Mouse (Mus musculus) liver, embryonic 14.5 days (tissue): Measurements from ENCODE around the gene Pcdh19. TPM values are rescaled to one million over a fixed set of nuclear protein-coding genes. Genes with fewer than 3 reads are reported as not detected.

Experiments used
- ATAC-seq: fragments of 200-750 bp; cut with Nextera tagmentation; 2 replicates; pipeline ENCODE4 v1.8.0; 2017; ENCODE audit warnings: moderate number of reproducible peaks, mild to moderate bottlenecking, moderate library complexity; ENCODE audit not compliant: insufficient read depth
- DNase-seq, 3 experiments: peaks; one replicate each; pipeline ENCODE4 v3.0.0-alpha.2; 2012 to 2013; ENCODE audit warnings: low read depth in 3 of 3, low spot score in 3 of 3
- H3K27ac ChIP-seq: fragments of 300-500 bp; sonication (generic); 2 replicates; pipeline ENCODE4 v1.5.1; 2014; ENCODE audit warnings: moderate library complexity, mild to moderate bottlenecking, control low read depth, inconsistent platforms
- H3K27me3 ChIP-seq: fragments of 300-500 bp; sonication (generic); 2 replicates; pipeline ENCODE4 v1.6.1; 2014; ENCODE audit warnings: mild to moderate bottlenecking, low read length, moderate library complexity; ENCODE audit not compliant: control insufficient read depth, insufficient read depth
- H3K36me3 ChIP-seq: fragments of 300-500 bp; sonication (generic); replicated peaks from 2 replicates; pipeline ENCODE4 v1.6.1; 2014; ENCODE audit warnings: low read depth; ENCODE audit not compliant: control insufficient read depth, insufficient read depth
- H3K4me1 ChIP-seq, 2 experiments: fragments of 200-500 bp in 1 of 2; fragments of 300-500 bp in 1 of 2; sonication (generic) in 1 of 2; replicated peaks; 2 replicates each; pipeline ENCODE4 v1.6.1; 2012 to 2014; ENCODE audit warnings: antibody characterized with exemption in 1 of 2, inconsistent platforms in 1 of 2, low read length in 1 of 2; ENCODE audit not compliant: control insufficient read depth in 2 of 2, insufficient read depth in 2 of 2
- H3K4me2 ChIP-seq: fragments of 300-500 bp; sonication (generic); 2 replicates; pipeline ENCODE4 v1.6.1; 2014; ENCODE audit warnings: low read depth, mild to moderate bottlenecking, control low read depth, moderate library complexity
- H3K4me3 ChIP-seq, 2 experiments: fragments of 200-500 bp in 1 of 2; fragments of 300-500 bp in 1 of 2; sonication (generic) in 1 of 2; 2 replicates each; pipeline ENCODE4 v1.5.1; 2012 to 2014; ENCODE audit warnings: low read depth in 2 of 2, low read length in 2 of 2, mild to moderate bottlenecking in 2 of 2, control low read depth in 1 of 2, inconsistent platforms in 1 of 2, moderate library complexity in 1 of 2; ENCODE audit not compliant: insufficient read depth in 1 of 2
- H3K9ac ChIP-seq: fragments of 300-500 bp; sonication (generic); replicated peaks from 2 replicates; pipeline ENCODE4 v1.6.1; 2014; ENCODE audit warnings: mild to moderate bottlenecking, control low read depth, moderate library complexity
- H3K9me3 ChIP-seq: fragments of 300-500 bp; sonication (generic); 2 replicates; pipeline ENCODE4 v1.6.1; 2016; ENCODE audit warnings: low read length, mixed read lengths; ENCODE audit not compliant: control insufficient read depth
- CTCF ChIP-seq: IDR thresholded peaks from 2 replicates; pipeline ENCODE4 v1.5.1; 2016; ENCODE audit warnings: antibody characterized with exemption, low read depth, control low read depth
- EP300 ChIP-seq: IDR thresholded peaks from 2 replicates; pipeline ENCODE4 v1.6.1; 2016; ENCODE audit warnings: antibody characterized with exemption, low read depth
- WGBS: fragments of 180-500 bp; shearing (Covaris S2); extraction: QIAGEN DNeasy Blood & Tissue Kit; methylation state at CpG from one replicate; pipeline ENCODE4 v1.1.7; 2014; ENCODE audit not compliant: insufficient replicate concordance; 5-methylcytosine and 5-hydroxymethylcytosine counted together
- polyA plus RNA-seq, 2 experiments: library from polyadenylated mRNA; depleted of rRNA in 1 of 2; stranded (reverse) in 1 of 2; unstranded in 1 of 2; fragments of >200 nt; fragmentation: Nextera tagmentation in 1 of 2; extraction: Ambion mirVana in 1 of 2; gene quantifications; 2 replicates each; pipeline versions ENCODE4 v1.2.1 to v1.2.3; 2012 to 2014

The Pcdh19 gene
- polyA plus RNA-seq, 2 experiments: 0.05 to 0.06 TPM

- no peak for DNase-seq
- 43% methylated on average over 3 of the region's 3 CpGs for WGBS
- TF ChIP-seq EP300: no peak
- no peak for TF ChIP-seq CTCF
Measured at GRCm38 (mm10) chrX:133650379-133650778, 38.4 kb downstream of the Pcdh19 start.

DNA sequence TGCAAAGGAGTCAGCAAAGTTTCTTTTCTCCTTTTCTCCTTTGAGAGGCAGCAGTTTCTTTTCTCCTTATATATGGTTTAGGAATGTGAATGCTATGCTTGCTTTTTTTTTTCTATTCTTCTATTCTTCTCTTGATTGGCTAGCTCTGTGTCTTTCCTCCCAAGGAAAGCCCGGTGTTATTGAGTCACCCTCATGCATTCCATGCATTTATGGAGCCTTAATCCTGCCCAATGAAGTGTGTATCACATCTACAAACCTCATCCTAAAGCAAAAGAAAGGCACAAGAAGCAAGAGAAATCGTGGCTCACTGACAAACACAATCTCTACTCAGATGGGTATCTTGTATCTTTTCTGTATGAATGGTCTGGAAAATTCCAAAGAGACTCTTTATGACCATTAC is 41.0 kb downstream of the Pcdh19 start:
- H3K9me3 ChIP-seq: no peaks in the 10 kb centered on the region
- no peak overlapping the region for H3K9ac ChIP-seq
- no peak overlapping the region for H3K27ac ChIP-seq
- H3K27me3 ChIP-seq: no peaks in the 10 kb centered on the region
- 40% methylated on average over 2 of the region's 2 CpGs for WGBS
- no peak for TF ChIP-seq EP300
- no peak for TF ChIP-seq CTCF
- no peaks in the 10 kb centered on the region for H3K36me3 ChIP-seq
- H3K4me2 ChIP-seq: no peak overlapping the region
- no peak for DNase-seq
- H3K4me3 ChIP-seq: no peak overlapping the region
- no peaks in the 10 kb centered on the region for H3K4me1 ChIP-seq
- no peak for ATAC-seq

More at GRCm38 (mm10) chrX:133650379-133650778, 38.4 kb downstream of the Pcdh19 start:
- no peak; the same call in 1 of the 2 replicates for ATAC-seq
- no peaks in the 10 kb centered on the region for H3K27me3 ChIP-seq
- no peaks in the 10 kb centered on the region for H3K36me3 ChIP-seq
- no peak overlapping the region for H3K27ac ChIP-seq
- no peaks in the 10 kb centered on the region for H3K4me1 ChIP-seq
- no peaks in the 10 kb centered on the region for H3K9me3 ChIP-seq
- H3K4me2 ChIP-seq: no peak overlapping the region
- H3K4me3 ChIP-seq: no peak overlapping the region
- no peak overlapping the region for H3K9ac ChIP-seq

DNA sequence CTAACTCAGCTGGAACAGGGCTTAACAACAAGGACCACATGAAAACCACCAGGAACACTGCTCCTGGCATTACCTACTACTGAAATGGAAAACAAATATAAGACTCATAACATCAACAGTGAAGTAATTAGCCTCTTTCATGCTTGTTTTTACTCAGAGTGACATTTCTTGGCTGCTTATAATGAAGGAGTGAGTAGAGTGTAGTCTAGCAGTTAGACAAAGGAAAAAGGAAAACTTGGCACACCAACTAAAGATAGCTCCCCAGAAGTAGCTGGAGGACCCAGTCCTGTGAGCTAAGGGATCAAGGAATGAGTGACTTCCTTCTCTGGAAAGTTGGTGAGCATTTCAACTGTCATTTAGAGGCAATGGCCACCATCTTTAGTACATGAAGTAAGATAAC is 49.3 kb downstream of the Pcdh19 start:
- Histone ChIP-seq H3K36me3 (no peaks in the 10 kb centered on the region), H3K4me2 (no peak overlapping the region), H3K4me3 (no peak overlapping the region), H3K27me3 (no peaks in the 10 kb centered on the region), H3K9me3 (no peaks in the 10 kb centered on the region), H3K9ac (no peak overlapping the region), H3K4me1 (no peaks in the 10 kb centered on the region), H3K27ac (no peak overlapping the region)
- TF ChIP-seq CTCF (no peak), EP300 (no peak)
- DNase-seq (no peak), ATAC-seq (no peak)

GRCm38 (mm10) chrX:133629538-133629937 is 59.2 kb downstream of the Pcdh19 start:
- H3K4me2 ChIP-seq: no peak overlapping the region
- H3K27ac ChIP-seq: no peak overlapping the region
- WGBS: 66% methylated on average over 8 of the region's 8 CpGs
- no peak for ATAC-seq
- H3K36me3 ChIP-seq: no peaks in the 10 kb centered on the region
- no peak for DNase-seq
- H3K4me1 ChIP-seq: no peaks in the 10 kb centered on the region
- TF ChIP-seq CTCF (no peak), EP300 (no peak)
- no peaks in the 10 kb centered on the region for H3K9me3 ChIP-seq
- no peak overlapping the region for H3K9ac ChIP-seq
- H3K27me3 ChIP-seq: no peaks in the 10 kb centered on the region
- H3K4me3 ChIP-seq: no peak overlapping the region

DNA sequence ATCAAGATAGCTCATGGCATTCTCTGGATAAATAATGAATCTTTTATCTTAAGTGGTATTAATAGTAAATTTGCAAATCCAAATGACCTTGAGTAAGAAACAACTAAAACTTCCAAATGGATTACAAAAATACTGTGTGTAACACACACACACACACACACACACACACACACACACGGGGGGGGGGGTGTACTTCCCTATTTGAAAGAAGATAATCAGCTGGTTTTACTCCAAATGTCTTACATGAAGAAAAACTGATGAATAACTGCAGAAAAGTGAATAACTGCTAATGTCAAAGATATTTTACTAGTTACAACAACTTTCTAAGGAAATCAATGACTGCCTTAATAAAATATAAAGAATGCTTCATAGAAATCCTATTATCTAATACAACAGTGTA is 70.6 kb downstream of the Pcdh19 start:
- H3K4me3 ChIP-seq: no peak overlapping the region
- H3K4me2 ChIP-seq: no peak overlapping the region
- H3K27ac ChIP-seq: no peak overlapping the region
- 44% methylated on average over 1 of the region's 1 CpGs for WGBS
- H3K4me1 ChIP-seq: no peaks in the 10 kb centered on the region
- no peaks in the 10 kb centered on the region for H3K9me3 ChIP-seq
- TF ChIP-seq EP300 (no peak), CTCF (no peak)
- DNase-seq: no peak
- H3K27me3 ChIP-seq: no peaks in the 10 kb centered on the region
- H3K36me3 ChIP-seq: no peaks in the 10 kb centered on the region
- no peak overlapping the region for H3K9ac ChIP-seq
- no peak for ATAC-seq

DNA sequence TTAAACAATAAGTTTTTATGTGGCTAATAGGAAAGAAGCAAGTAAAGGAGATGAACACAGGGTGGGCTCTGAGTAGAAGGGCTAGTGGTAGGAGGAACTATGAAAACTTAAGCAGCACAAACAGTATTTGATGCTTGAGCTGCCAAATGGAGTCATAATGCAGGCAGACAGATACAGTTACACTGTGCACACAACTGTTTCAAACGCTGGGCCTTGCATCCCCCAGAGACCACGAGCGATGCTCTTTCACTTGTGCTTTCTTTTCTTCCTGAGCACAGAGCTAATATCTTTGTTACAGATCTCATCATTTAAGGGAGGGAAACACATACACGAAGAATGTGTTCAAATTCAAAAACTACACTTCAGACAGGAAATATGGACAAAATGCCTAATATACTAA is 83.0 kb downstream of the Pcdh19 start:
- no peaks in the 10 kb centered on the region for H3K27me3 ChIP-seq
- no peaks in the 10 kb centered on the region for H3K9me3 ChIP-seq
- H3K4me2 ChIP-seq: no peak overlapping the region
- no peaks in the 10 kb centered on the region for H3K4me1 ChIP-seq
- no peak overlapping the region for H3K4me3 ChIP-seq
- ATAC-seq: no peak
- no peak overlapping the region for H3K27ac ChIP-seq
- no peak overlapping the region for H3K9ac ChIP-seq
- no peak for TF ChIP-seq EP300
- no peak for TF ChIP-seq CTCF
- H3K36me3 ChIP-seq: no peaks in the 10 kb centered on the region
- 50% methylated on average over 4 of the region's 4 CpGs for WGBS
- no peak for DNase-seq
